In genomic region chr11:98298484-98299205, GRCm38 (mm10) we compare ENCODE assay signal across 11 mouse cellular contexts. TPM values are rescaled to one million over a fixed set of nuclear protein-coding genes. Genes with fewer than 3 reads are reported as not detected.
DNase-seq lines count a peak whose midpoint lies in the region; ATAC-seq lines count a peak whose summit lies in the region.
"Had no signal": no experiment of that assay in that cellular context is flagged by ENCODE, and none has a peak within 500 bp of the region (broad histone marks: within the 10 kb centered on the region; RNA-seq: fewer than 3 reads in every experiment).

No protein-coding gene starts in this region.

- H3K9me3 ChIP-seq in midbrain, embryonic 12.5 days = no peaks in the 10 kb centered on the region
- H3K9me3 ChIP-seq in midbrain, embryonic 15.5 days = no peaks in the 10 kb centered on the region
- no peaks in the 10 kb centered on the region for H3K9me3 ChIP-seq in stomach, embryonic 15.5 days
- H3K9me3 ChIP-seq: embryonic facial prominence, embryonic 13.5 days had no signal

- H3K27ac ChIP-seq in midbrain, embryonic 12.5 days (replicated peaks) = no peak overlapping the region
- H3K27ac ChIP-seq in midbrain, embryonic 15.5 days = no peak overlapping the region
- H3K27ac ChIP-seq in stomach, embryonic 15.5 days = no peak overlapping the region
- H3K27ac ChIP-seq: embryonic facial prominence, embryonic 13.5 days had no signal

- peaks cover 40% of the 10 kb centered on the region for H3K4me1 ChIP-seq in midbrain, embryonic 12.5 days
- H3K4me1 ChIP-seq in midbrain, embryonic 15.5 days = peaks cover 30% of the 10 kb centered on the region
- peaks cover 14% of the 10 kb centered on the region for H3K4me1 ChIP-seq in stomach, embryonic 15.5 days

- WGBS in midbrain, embryonic 12.5 days = 4% methylated on average over 10 of the region's 10 CpGs
- WGBS in midbrain, embryonic 15.5 days = 5% methylated on average over 10 of the region's 10 CpGs
- WGBS in stomach, embryonic 15.5 days = 8% methylated on average over 10 of the region's 10 CpGs

- H3K9ac ChIP-seq in midbrain, embryonic 12.5 days (replicated peaks) = no peak overlapping the region
- H3K9ac ChIP-seq in midbrain, embryonic 15.5 days = no peak overlapping the region
- H3K9ac ChIP-seq in stomach, embryonic 15.5 days = no peak overlapping the region
- H3K9ac ChIP-seq: embryonic facial prominence, embryonic 13.5 days had no signal

- ATAC-seq in midbrain, embryonic 12.5 days (ENCODE audit: low FRiP score, low read depth) = no peak
- no peak for ATAC-seq in midbrain, embryonic 15.5 days (replicated peaks)
- no peak for ATAC-seq in stomach, embryonic 15.5 days (ENCODE audit: insufficient read depth, low FRiP score, low read depth)
- ATAC-seq in frontal cortex, adult (ENCODE audit: low TSS enrichment) = no peak

- H3K4me2 ChIP-seq in midbrain, embryonic 12.5 days (replicated peaks) = peak overlapping the region; percentile 25
- no peak overlapping the region for H3K4me2 ChIP-seq in midbrain, embryonic 15.5 days
- peak overlapping the region; percentile 25; the same call in 1 of the 2 replicates for H3K4me2 ChIP-seq in stomach, embryonic 15.5 days
- H3K4me2 ChIP-seq: embryonic facial prominence, embryonic 13.5 days had no signal

- H3K4me3 ChIP-seq in midbrain, embryonic 12.5 days = no peak overlapping the region
- H3K4me3 ChIP-seq in midbrain, embryonic 15.5 days = no peak overlapping the region
- H3K4me3 ChIP-seq in stomach, embryonic 15.5 days (replicated peaks) = no peak overlapping the region
- H3K4me3 ChIP-seq: embryonic facial prominence, embryonic 13.5 days had no signal

- DNase-seq in cerebellum, adult 11-12 months = peak; percentile 26
- DNase-seq in cerebellum, adult 9-10 months = no peak
- DNase-seq in kidney, adult 9 months = peak; percentile 33
- DNase-seq in cerebellum, postnatal 4 days (ENCODE audit: low spot score in 2 of 2) = no peak
- DNase-seq: thymus, postnatal 36 days had no signal

- H3K36me3 ChIP-seq in midbrain, embryonic 12.5 days = no peaks in the 10 kb centered on the region
- H3K36me3 ChIP-seq in midbrain, embryonic 15.5 days (replicated peaks) = no peaks in the 10 kb centered on the region
- no peaks in the 10 kb centered on the region for H3K36me3 ChIP-seq in stomach, embryonic 15.5 days
- H3K36me3 ChIP-seq: embryonic facial prominence, embryonic 13.5 days had no signal

- H3K27me3 ChIP-seq in midbrain, embryonic 12.5 days = peaks cover 55% of the 10 kb centered on the region
- H3K27me3 ChIP-seq in midbrain, embryonic 15.5 days (replicated peaks) = peaks cover 16% of the 10 kb centered on the region; the same call in 1 of the 2 replicates
- H3K27me3 ChIP-seq in stomach, embryonic 15.5 days (replicated peaks) = no peaks in the 10 kb centered on the region

RNA-seq across cellular contexts. Expression of gene Neurod2, which starts 30.8 kb away (rescaled TPM):
- 1.3 and 2.3 TPM in 2 replicates for polyA plus RNA-seq in midbrain, embryonic 12.5 days (2016; fragmentation: Nextera tagmentation; extraction: Ambion mirVana)
- polyA plus RNA-seq in midbrain, embryonic 15.5 days (2015; fragmentation: Nextera tagmentation; extraction: Ambion mirVana) = 6.5 and 9.0 TPM in 2 replicates
- polyA plus RNA-seq in stomach, embryonic 15.5 days (2015; fragmentation: Nextera tagmentation; extraction: Ambion mirVana) = 0.09 and 0.18 TPM in 2 replicates
- polyA plus RNA-seq: adrenal gland, adult 2 months had no signal

RNA-seq across cellular contexts. Expression of gene Ppp1r1b, which starts 49.6 kb away (rescaled TPM):
- polyA plus RNA-seq in midbrain, embryonic 12.5 days (2016; fragmentation: Nextera tagmentation; extraction: Ambion mirVana) = 1.2 and 1.4 TPM in 2 replicates
- 2.0 and 4.0 TPM in 2 replicates for polyA plus RNA-seq in midbrain, embryonic 15.5 days (2015; fragmentation: Nextera tagmentation; extraction: Ambion mirVana)
- 20.2 and 21.5 TPM in 2 replicates for polyA plus RNA-seq in stomach, embryonic 15.5 days (2015; fragmentation: Nextera tagmentation; extraction: Ambion mirVana)

RNA-seq across cellular contexts. Expression of gene Stard3, which starts 59.5 kb away (rescaled TPM):
- 46.9 and 52.0 TPM in 2 replicates for polyA plus RNA-seq in midbrain, embryonic 12.5 days (2016; fragmentation: Nextera tagmentation; extraction: Ambion mirVana)
- polyA plus RNA-seq in midbrain, embryonic 15.5 days (2015; fragmentation: Nextera tagmentation; extraction: Ambion mirVana) = 38.2 and 44.6 TPM in 2 replicates
- polyA plus RNA-seq in stomach, embryonic 15.5 days (2015; fragmentation: Nextera tagmentation; extraction: Ambion mirVana) = 41.1 and 46.4 TPM in 2 replicates

Comparison
In these comparisons a context has a peak if more than half of its experiments do, and no peak if none do; other contexts are left out.
1. DNase-seq: peak in cerebellum, adult 11-12 months (single experiment) and kidney, adult 9 months (single experiment); none in cerebellum, adult 9-10 months (single experiment) and cerebellum, postnatal 4 days (0 of 2).